Mouse (Mus musculus): ENCODE measurements at regions not wholly inside any gene's neighbourhood (a gene's known extent, or its start where the extent isn't known, plus 50 kb on each side); places are given as distances from the start of the nearest gene placed in this dataset.

GRCm38 (mm10) chr15:42073486-42073885 lies 1939.3 kb downstream of the 9330182O14Rik start:
- no peak for DNase-seq (ENCODE audit: low read depth, low spot score)

DNA sequence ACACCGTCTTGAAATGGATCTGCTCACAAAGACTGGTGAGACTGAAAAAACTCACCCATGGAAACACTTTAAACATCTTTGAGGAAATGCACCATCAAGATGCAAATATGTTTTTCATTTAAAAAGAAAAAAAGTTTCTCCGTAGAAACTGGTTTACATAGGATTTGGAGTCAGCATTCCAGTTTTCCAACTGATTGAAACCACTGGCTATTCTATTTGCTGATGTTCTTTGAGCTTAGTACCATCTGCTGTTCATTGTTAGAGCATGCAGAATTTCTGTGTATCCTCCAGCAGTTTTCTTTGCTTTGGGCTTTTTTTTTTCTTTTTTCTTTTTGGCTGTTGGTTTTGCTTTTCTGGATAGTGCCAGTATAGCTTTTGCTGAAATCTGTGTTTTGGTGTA lies 1948.3 kb downstream of the 9330182O14Rik start:
- no peak for DNase-seq (ENCODE audit: low read depth, low spot score)

DNA sequence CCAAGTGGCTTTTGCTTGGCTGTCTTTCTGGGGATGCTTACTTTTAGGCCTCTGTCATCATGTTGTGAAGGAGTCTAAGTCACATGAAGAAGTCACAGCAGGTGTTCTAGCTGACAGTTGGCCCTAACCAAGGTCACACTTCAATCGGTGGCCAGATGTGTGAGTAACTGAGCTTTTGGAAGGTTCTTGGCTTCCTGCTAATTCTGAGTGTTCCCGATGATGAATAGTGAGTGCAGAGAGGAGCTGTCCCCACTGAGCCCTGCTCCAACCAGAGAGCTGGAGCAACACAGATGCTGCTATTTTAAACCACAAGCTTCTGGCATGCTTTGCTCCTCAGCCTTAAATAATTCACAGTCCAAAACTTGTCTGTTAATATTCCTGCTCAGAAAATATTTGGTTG lies 1966.6 kb downstream of the 9330182O14Rik start:
- DNase-seq (ENCODE audit: low read depth, low spot score) = no peak

- DNase-seq (ENCODE audit: low read depth, low spot score) = no peak
Observed at GRCm38 (mm10) chr15:42104816-42105215, 1970.7 kb downstream of the 9330182O14Rik start.

DNA sequence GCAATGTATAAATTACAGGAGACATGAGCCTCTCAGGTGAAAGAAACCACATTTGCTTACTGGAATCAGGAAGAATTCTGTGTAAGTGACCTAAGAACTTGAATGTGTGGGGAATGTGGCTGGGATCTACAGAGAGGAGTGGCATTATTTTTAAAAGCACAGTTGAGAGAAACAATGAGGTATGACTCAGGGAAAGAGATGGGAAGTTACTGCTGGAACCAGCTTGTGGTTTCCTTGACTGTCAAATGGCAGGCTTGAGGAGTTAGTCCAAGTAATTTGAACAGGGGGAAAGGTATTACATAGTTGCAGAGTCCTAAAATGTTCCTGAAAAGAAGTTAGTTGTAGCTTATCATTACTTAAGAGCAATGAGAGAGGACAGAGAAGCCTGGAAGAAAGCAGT lies 1972.9 kb downstream of the 9330182O14Rik start:
- DNase-seq (ENCODE audit: low read depth, low spot score) = no peak

DNA sequence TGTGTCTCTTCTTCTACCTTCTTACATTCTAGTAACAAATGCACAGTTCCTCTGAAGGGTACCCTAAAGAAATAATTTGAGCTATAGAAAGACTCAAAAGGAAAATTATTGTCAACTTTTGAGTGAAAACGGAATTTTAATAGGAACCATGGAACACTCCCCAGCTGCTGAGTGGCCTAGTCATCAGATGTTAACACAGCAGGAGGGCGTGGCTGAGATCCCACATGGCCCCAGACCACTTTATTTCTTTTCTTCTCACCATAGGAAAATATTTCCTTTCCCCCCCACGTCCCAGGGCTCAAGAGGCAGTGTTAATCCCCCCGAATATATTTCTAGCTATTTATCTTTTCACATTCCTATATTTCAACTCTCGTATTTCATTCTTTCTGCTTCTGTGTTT lies 1977.6 kb downstream of the 9330182O14Rik start:
- no peak for DNase-seq (ENCODE audit: low read depth, low spot score)

DNA sequence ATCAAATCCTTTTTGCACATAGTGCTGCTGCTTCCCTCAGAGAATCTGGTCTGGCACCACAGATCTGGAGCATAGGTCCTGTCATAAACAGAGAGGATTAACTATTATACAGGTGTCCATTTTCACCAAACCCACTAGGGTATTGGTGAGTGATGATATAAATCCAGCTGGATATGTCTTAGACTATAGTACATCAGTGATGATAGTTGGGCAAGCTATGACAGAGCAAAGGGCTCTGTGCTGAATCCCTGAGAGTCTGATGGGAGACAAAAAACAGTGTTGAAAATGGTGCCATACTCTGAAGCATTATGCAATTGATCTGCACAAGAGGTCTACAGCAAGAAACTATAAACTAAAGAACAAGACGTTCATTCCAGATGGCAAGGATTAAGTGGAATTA lies 1993.3 kb downstream of the 9330182O14Rik start:
- DNase-seq (ENCODE audit: low read depth, low spot score) = no peak

DNA sequence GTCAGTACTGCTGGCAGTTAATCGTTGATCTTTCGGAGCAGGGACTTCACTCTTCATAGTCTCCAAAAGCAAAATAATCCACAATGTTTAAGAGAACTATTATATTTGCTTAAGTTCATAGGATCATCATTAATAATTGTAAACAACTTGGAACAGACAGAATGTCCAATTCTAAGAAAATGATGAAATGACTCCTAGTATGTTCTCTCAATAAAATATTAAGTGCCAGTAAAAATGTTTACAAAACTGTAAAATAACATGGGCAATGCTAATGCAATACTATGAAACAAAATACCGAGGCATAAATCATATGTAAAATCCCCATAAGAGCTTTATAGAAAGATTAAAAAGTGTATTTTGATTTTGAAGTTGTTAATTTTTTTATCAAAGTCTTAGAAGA lies 1994.8 kb downstream of the 9330182O14Rik start:
- no peak for DNase-seq (ENCODE audit: low read depth, low spot score)

GRCm38 (mm10) chr15:42166546-42166945 lies 2032.4 kb downstream of the 9330182O14Rik start:
- no peak for DNase-seq (ENCODE audit: low read depth, low spot score)

DNA sequence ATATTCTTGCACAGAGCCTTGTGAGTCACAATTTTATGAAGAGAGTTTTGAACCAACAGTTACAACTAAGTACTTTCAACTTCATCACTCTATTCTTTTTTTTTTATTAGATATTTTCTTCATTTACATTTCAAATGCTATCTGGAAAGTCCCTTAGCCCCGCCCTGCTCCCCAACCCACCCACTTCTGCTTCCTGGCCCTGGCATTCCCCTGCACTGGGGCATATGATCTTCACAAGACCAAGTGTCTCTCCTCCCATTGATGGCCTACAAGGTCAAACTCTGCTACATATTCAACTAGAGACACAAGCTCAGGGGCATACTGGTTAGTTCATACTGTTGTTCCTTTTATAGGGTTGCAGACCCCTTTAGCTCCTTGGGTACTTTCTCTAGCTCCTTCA lies 2043.6 kb downstream of the 9330182O14Rik start:
- peak; percentile 3 for DNase-seq (ENCODE audit: low read depth, low spot score)

DNA sequence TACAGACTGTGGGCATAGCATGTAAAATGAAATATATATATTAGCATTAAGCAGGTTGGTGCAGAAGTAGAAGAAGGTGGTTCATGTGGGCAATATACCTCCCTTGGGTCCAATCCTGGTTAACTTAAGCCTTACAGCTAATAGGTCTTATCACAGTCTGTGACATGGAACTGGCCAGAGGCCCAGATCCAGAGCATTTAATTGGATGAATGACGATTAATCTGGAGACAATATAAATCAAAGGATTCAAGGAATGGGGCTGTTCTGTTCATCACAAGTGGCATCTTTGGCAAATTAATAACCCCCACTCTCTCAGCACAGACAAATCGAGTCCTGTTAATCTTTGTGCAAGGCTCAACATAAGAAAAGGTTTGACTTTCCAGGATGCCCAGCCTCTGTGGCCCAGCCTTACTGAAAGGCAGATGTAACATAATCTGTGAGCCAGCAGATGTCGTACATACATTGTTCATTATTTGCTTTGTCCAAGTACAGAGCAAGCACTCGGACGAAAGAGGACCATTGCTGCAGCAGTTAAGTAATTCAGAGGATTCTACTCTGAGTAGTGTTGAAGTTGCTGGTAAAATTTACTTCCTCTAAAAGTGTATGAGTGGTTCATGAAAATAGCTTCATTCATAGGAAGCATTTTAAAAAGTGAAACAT lies 2073.2 kb downstream of the 9330182O14Rik start:
- no peak for DNase-seq (ENCODE audit: low read depth, low spot score)

DNA sequence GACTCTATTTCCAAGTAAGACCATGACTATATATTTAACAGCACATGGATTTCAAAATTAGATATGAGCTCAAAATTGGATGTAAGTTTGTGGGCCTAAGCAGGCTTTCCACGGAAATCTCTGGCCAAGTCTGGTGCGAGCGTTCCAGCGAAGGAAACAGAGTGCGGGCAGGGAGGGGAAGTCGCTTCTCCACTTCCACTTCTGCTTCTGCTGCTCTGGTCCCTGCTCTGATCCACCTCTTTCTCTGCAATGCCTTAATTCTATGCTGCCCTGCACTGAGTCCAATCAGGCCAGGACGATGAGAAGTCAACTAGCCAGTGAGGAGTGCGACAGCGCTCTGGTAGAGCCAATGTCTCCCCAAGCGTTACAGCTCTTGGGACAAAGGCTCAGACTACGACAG lies 2085.3 kb downstream of the 9330182O14Rik start:
- DNase-seq (ENCODE audit: low read depth, low spot score) = no peak

DNA sequence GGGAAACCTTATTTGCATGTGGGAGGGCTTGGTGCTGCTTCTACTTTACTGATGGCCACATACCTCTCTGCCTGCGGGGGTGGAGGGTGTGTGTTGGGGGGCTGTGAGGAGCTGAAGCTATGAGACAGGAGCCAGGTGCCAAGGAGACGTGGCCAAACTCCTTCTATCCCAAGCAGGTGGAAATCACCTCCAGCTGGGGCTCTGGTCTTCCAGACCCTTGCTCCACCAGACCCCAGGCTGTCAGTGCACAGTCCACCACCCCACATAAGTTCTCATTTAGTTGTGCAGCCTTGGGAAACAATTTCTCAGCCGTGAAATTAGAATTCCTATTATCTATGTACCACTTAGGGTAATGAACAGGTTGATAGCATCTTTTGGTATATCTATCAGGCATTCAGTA lies 2085.8 kb downstream of the 9330182O14Rik start:
- DNase-seq (ENCODE audit: low read depth, low spot score) = no peak

DNA sequence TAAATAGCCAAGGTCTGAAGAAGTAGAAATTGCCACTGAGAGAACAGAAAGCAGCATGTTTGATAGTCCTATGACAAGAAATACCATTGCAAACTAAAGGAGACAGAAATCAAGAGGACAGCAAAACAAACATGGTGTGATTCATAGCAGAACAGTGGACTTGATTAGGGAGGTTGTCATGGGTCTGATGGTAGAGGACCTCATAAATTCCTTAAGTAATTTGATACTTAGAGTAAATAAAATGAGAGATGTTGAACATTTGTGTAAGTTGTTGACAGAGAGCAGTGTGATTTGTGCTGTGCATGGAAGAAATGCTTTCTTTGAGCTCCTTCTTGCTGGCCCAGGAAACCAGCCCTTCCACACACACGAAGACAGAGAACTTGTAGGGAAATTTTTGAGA lies 2090.8 kb downstream of the 9330182O14Rik start:
- no peak for DNase-seq (ENCODE audit: low read depth, low spot score)

- DNase-seq (ENCODE audit: low read depth, low spot score) = no peak
Observed at GRCm38 (mm10) chr15:42231692-42232091, 2097.5 kb downstream of the 9330182O14Rik start.

DNA sequence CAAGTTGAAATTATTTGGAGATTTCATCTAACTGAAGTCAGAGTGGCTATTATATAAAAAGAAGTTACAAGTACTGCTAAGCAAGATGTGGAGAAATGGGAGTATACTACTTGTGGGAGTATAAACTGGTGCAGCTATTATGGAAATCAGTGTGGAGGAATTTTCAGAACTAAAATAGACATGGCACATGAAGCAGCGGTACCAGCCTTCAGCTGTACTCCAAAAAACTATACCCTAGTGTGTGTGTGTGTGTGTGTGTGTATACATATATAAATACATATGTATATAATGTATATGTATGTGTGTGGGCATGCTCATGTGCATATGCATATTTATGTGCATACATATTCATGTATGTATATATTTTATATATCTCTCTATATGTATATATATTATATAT lies 2112.6 kb downstream of the 9330182O14Rik start:
- DNase-seq (ENCODE audit: low read depth, low spot score) = no peak

DNA sequence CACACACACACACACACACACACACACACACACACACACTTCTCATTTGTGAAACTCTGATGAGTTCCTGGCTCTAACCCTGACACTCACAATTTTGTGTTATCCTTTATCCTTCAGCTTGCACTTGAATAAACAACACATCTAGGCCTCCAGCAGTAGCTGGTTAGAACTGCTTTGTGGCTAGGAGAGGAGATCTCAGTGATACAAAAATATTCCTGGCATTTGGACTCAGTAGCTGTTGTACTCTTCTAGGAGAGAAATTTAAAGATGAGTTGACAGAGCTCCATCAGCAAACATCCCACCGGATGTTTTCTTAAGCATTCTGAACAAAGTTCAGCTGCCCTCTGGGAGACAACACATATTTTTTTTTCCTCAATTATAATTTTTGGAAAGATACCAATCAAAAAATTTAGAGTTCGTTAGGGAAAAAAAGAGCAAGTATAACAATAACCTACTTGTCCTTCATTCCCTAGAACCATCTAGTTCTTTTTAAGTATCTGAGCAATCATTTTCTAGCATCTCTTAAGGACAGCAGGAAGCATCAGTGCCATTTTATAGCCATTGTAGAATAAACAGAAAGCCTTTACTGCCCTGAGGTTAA lies 2118.7 kb downstream of the 9330182O14Rik start:
- DNase-seq (ENCODE audit: low read depth, low spot score) = no peak

DNA sequence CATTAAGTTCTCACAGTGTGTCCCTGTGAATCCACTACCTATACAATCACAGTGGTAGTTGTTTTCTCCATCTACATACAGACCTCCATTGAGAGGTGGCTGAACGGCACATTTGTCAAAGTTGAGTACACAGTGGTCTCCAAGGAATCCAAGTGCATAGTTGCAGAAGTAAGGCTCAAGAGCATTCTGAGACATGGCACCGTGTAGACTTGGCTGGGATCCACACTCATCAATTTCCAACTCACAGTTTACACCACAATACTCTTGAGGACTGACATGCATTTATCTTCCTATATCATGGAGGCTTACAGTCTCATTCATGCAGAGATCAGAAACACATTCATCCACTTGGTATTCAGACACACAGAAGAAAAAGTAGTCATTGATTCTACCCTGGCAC lies 2122.2 kb downstream of the 9330182O14Rik start:
- no peak for DNase-seq (ENCODE audit: low read depth, low spot score)

DNA sequence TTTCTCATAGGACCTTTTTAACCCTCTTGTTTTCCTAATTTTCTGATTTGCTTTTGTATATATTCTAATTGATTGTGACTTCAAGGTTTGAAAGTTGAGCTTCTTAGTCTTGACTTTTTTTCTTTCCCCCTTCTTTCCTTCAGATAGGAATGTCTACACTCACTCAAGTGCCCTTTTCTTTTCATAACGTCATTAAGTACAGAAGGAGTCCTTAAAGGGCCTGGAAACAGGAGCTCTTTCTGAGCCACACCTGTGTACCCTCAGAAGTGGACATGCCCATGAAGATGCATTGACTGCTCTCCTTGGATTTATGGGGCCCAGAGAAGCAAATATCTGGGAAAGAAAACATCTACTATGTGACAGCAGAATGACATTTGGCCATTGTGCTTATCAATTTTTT lies 2141.0 kb downstream of the 9330182O14Rik start:
- DNase-seq (ENCODE audit: low read depth, low spot score) = no peak

DNA sequence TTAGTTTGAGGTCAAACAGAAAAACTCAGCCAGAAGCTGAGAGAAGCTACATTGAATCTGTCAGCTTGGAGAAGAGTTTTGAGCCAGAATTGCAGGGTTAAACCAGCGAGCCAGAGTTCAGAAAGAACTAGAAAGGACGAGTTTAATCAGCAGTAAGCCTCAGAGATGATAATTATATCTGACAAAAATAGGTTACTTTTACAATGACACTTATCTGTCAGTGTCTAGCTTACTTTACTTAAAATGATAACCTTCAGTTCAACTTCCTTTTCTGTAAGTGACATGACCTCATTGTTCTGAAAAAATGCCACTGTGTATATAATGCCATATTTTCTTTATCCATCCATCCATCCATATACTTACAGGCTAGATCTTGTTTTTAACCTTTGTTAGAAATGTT lies 2143.1 kb downstream of the 9330182O14Rik start:
- DNase-seq (ENCODE audit: low read depth, low spot score) = no peak

GRCm38 (mm10) chr15:42280810-42281209 lies 2146.6 kb downstream of the 9330182O14Rik start:
- no peak for DNase-seq (ENCODE audit: low read depth, low spot score)

GRCm38 (mm10) chr15:42296406-42296805 lies 2162.2 kb downstream of the 9330182O14Rik start:
- no peak for DNase-seq (ENCODE audit: low read depth, low spot score)

DNA sequence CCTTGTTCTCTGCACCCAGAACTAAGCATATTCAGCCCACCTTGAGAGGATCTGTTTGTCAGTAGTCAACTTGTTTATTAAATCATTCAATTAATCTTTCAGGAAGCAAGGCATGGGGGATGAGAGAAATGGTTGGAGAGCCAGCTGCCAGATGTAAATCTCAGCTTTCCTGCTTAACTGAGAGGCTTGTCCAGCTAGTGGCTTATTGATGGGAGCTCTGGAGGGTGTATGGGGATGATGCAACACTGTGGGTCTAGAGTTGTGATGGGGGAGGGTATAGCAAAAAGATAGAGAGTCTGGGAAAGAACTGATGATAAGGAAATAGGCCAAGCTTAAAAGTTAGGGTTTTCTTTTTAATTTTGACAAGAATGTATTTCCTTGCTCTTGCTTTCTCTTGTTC lies 2163.3 kb downstream of the 9330182O14Rik start:
- no peak for DNase-seq (ENCODE audit: low read depth, low spot score)

GRCm38 (mm10) chr15:42301956-42302355 lies 2167.8 kb downstream of the 9330182O14Rik start:
- no peak for DNase-seq (ENCODE audit: low read depth, low spot score)
